Mouse (Mus musculus): Measurements from ENCODE around the gene Tm7sf2. TPM values are rescaled to one million over a fixed set of nuclear protein-coding genes. Genes with fewer than 3 reads are reported as not detected.

Gene Tm7sf2
- polyA plus RNA-seq, 1 experiment from 2014 or later = 30.8 TPM

GRCm38 (mm10) chr19:6062418-6062817, 5.8 kb downstream of the Tm7sf2 start:
- Histone ChIP-seq H3K4me1 (replicated peaks; ENCODE audit: control insufficient read depth, insufficient read depth, low read length) (peaks cover 22% of the 10 kb centered on the region), H3K9ac (ENCODE audit: low read depth, low read length) (peak overlapping the region; percentile 91), H3K4me2 (peak overlapping the region; percentile 99), H3K27ac (ENCODE audit: low read depth, low read length) (peak overlapping the region; percentile 94; the same call in 1 of the 2 replicates), H3K27me3 (replicated peaks; ENCODE audit: control insufficient read depth, insufficient read depth, low read length) (no peaks in the 10 kb centered on the region), H3K9me3 (ENCODE audit: control insufficient read depth, low read length) (no peaks in the 10 kb centered on the region), H3K36me3 (ENCODE audit: control insufficient read depth, insufficient read depth, low read length) (peaks cover 8% of the 10 kb centered on the region; the same call in 1 of the 2 replicates), H3K4me3 (ENCODE audit: low read depth, low read length) (peak overlapping the region; percentile 79)
- DNase-seq (ENCODE audit: low spot score) = no peak
- ATAC-seq (replicated peaks; ENCODE audit: low FRiP score) = no peak
- WGBS = 49% methylated on average over 5 of the region's 5 CpGs

- Histone ChIP-seq H3K27me3 (replicated peaks; ENCODE audit: control insufficient read depth, insufficient read depth, low read length) (no peaks in the 10 kb centered on the region), H3K36me3 (ENCODE audit: control insufficient read depth, insufficient read depth, low read length) (peaks cover 8% of the 10 kb centered on the region; the same call in 1 of the 2 replicates), H3K4me3 (ENCODE audit: low read depth, low read length) (peak overlapping the region; percentile 79), H3K27ac (ENCODE audit: low read depth, low read length) (peak overlapping the region; percentile 94), H3K4me1 (replicated peaks; ENCODE audit: control insufficient read depth, insufficient read depth, low read length) (peaks cover 21% of the 10 kb centered on the region), H3K9ac (ENCODE audit: low read depth, low read length) (peak overlapping the region; percentile 91), H3K9me3 (ENCODE audit: control insufficient read depth, low read length) (no peaks in the 10 kb centered on the region), H3K4me2 (peak overlapping the region; percentile 99)
- DNase-seq (ENCODE audit: low spot score) (peak; percentile 66), ATAC-seq (replicated peaks; ENCODE audit: low FRiP score) (peak; percentile 6; the same call in 1 of the 2 replicates)
- WGBS = 1% methylated on average over 44 of the region's 44 CpGs
Observed at GRCm38 (mm10) chr19:6061641-6062302, 6.4 kb downstream of the Tm7sf2 start.

- peaks cover 18% of the 10 kb centered on the region for H3K4me1 ChIP-seq (replicated peaks; ENCODE audit: control insufficient read depth, insufficient read depth, low read length)
- peak within 1 kb of the TSS; percentile 94 for H3K27ac ChIP-seq (ENCODE audit: low read depth, low read length)
- H3K4me3 ChIP-seq (ENCODE audit: low read depth, low read length) = peak within 1 kb of the TSS; percentile 79
- H3K9me3 ChIP-seq (ENCODE audit: control insufficient read depth, low read length) = no peaks in the 10 kb centered on the region
- ATAC-seq (replicated peaks; ENCODE audit: low FRiP score) (peak; percentile 70), DNase-seq (ENCODE audit: low spot score) (peak; percentile 91)
- H3K4me2 ChIP-seq = peak within 1 kb of the TSS; percentile 99
- H3K36me3 ChIP-seq (ENCODE audit: control insufficient read depth, insufficient read depth, low read length) = peaks cover 8% of the 10 kb centered on the region; the same call in 1 of the 2 replicates
- no peaks in the 10 kb centered on the region for H3K27me3 ChIP-seq (replicated peaks; ENCODE audit: control insufficient read depth, insufficient read depth, low read length)
- H3K9ac ChIP-seq (ENCODE audit: low read depth, low read length) = peak within 1 kb of the TSS; percentile 91
- WGBS = under 1% methylated on average over 58 of the region's 58 CpGs
Observed at GRCm38 (mm10) chr19:6061021-6061533, 7.1 kb downstream of the Tm7sf2 start, which contains the start of gene Znhit2. Gene Znhit2, plus strand, starts transcription at chr19:6061192.

GRCm38 (mm10) chr19:6058966-6059365, 9.2 kb downstream of the Tm7sf2 start:
- Histone ChIP-seq H3K4me3 (ENCODE audit: low read depth, low read length) (peak overlapping the region; percentile 91), H3K27me3 (replicated peaks; ENCODE audit: control insufficient read depth, insufficient read depth, low read length) (no peaks in the 10 kb centered on the region), H3K27ac (ENCODE audit: low read depth, low read length) (peak overlapping the region; percentile 85), H3K4me2 (peak overlapping the region; percentile 85), H3K36me3 (ENCODE audit: control insufficient read depth, insufficient read depth, low read length) (peaks cover 24% of the 10 kb centered on the region), H3K4me1 (replicated peaks; ENCODE audit: control insufficient read depth, insufficient read depth, low read length) (peaks cover 20% of the 10 kb centered on the region), H3K9me3 (ENCODE audit: control insufficient read depth, low read length) (no peaks in the 10 kb centered on the region), H3K9ac (ENCODE audit: low read depth, low read length) (peak overlapping the region; percentile 97)
- DNase-seq (ENCODE audit: low spot score) = no peak
- whole genome bisulfite sequencing = 79% methylated on average over 5 of the region's 5 CpGs
- ATAC-seq (replicated peaks; ENCODE audit: low FRiP score) = no peak

- Histone ChIP-seq H3K27me3 (replicated peaks; ENCODE audit: control insufficient read depth, insufficient read depth, low read length) (no peaks in the 10 kb centered on the region), H3K4me1 (replicated peaks; ENCODE audit: control insufficient read depth, insufficient read depth, low read length) (peaks cover 20% of the 10 kb centered on the region), H3K9ac (ENCODE audit: low read depth, low read length) (peak overlapping the region; percentile 97), H3K36me3 (ENCODE audit: control insufficient read depth, insufficient read depth, low read length) (peaks cover 28% of the 10 kb centered on the region), H3K4me2 (peak overlapping the region; percentile 85), H3K27ac (ENCODE audit: low read depth, low read length) (peak overlapping the region; percentile 85), H3K4me3 (ENCODE audit: low read depth, low read length) (peak overlapping the region; percentile 91), H3K9me3 (ENCODE audit: control insufficient read depth, low read length) (no peaks in the 10 kb centered on the region)
- 12% methylated on average over 5 of the region's 5 CpGs for WGBS
- no peak for ATAC-seq (replicated peaks; ENCODE audit: low FRiP score)
- no peak for DNase-seq (ENCODE audit: low spot score)
Observed at GRCm38 (mm10) chr19:6058513-6058912, 9.7 kb downstream of the Tm7sf2 start.

- WGBS = under 1% methylated on average over 63 of the region's 63 CpGs
- H3K4me3 ChIP-seq (ENCODE audit: low read depth, low read length) = peak within 1 kb of the TSS; percentile 91
- H3K27me3 ChIP-seq (replicated peaks; ENCODE audit: control insufficient read depth, insufficient read depth, low read length) = no peaks in the 10 kb centered on the region
- H3K9ac ChIP-seq (ENCODE audit: low read depth, low read length) = peak within 1 kb of the TSS; percentile 97
- peak within 1 kb of the TSS; percentile 85 for H3K4me2 ChIP-seq
- H3K4me1 ChIP-seq (replicated peaks; ENCODE audit: control insufficient read depth, insufficient read depth, low read length) = peaks cover 19% of the 10 kb centered on the region
- peak; percentile 80 for ATAC-seq (replicated peaks; ENCODE audit: low FRiP score)
- peaks cover 38% of the 10 kb centered on the region for H3K36me3 ChIP-seq (ENCODE audit: control insufficient read depth, insufficient read depth, low read length)
- no peaks in the 10 kb centered on the region for H3K9me3 ChIP-seq (ENCODE audit: control insufficient read depth, low read length)
- peak; percentile 97 for DNase-seq (ENCODE audit: low spot score)
- H3K27ac ChIP-seq (ENCODE audit: low read depth, low read length) = peak within 1 kb of the TSS; percentile 85
Observed at GRCm38 (mm10) chr19:6057313-6058096, 10.7 kb downstream of the Tm7sf2 start, which contains the start of the genes Mrpl49 and Fau. Gene Mrpl49, minus strand, starts transcription at chr19:6057785. Gene Fau, plus strand, starts transcription at chr19:6057844.

GRCm38 (mm10) chr19:6056696-6057095, 11.5 kb downstream of the Tm7sf2 start:
- Histone ChIP-seq H3K4me1 (replicated peaks; ENCODE audit: control insufficient read depth, insufficient read depth, low read length) (peaks cover 13% of the 10 kb centered on the region; the same call in 1 of the 2 replicates), H3K9ac (ENCODE audit: low read depth, low read length) (peak overlapping the region; percentile 97), H3K9me3 (ENCODE audit: control insufficient read depth, low read length) (no peaks in the 10 kb centered on the region), H3K4me2 (peak overlapping the region; percentile 80), H3K4me3 (ENCODE audit: low read depth, low read length) (peak overlapping the region; percentile 91), H3K27ac (ENCODE audit: low read depth, low read length) (no peak overlapping the region), H3K36me3 (ENCODE audit: control insufficient read depth, insufficient read depth, low read length) (peaks cover 45% of the 10 kb centered on the region), H3K27me3 (replicated peaks; ENCODE audit: control insufficient read depth, insufficient read depth, low read length) (no peaks in the 10 kb centered on the region)
- WGBS = 58% methylated on average over 4 of the region's 4 CpGs
- ATAC-seq (replicated peaks; ENCODE audit: low FRiP score) (no peak), DNase-seq (ENCODE audit: low spot score) (no peak)

GRCm38 (mm10) chr19:6054296-6054695, 13.9 kb downstream of the Tm7sf2 start:
- Histone ChIP-seq H3K9me3 (ENCODE audit: control insufficient read depth, low read length) (no peaks in the 10 kb centered on the region), H3K36me3 (ENCODE audit: control insufficient read depth, insufficient read depth, low read length) (peaks cover 64% of the 10 kb centered on the region)

More at GRCm38 (mm10) chr19:6054296-6054695, 13.9 kb downstream of the Tm7sf2 start:
- no peaks in the 10 kb centered on the region for H3K27me3 ChIP-seq (replicated peaks; ENCODE audit: control insufficient read depth, insufficient read depth, low read length)
- peaks cover 13% of the 10 kb centered on the region; the same call in 1 of the 2 replicates for H3K4me1 ChIP-seq (replicated peaks; ENCODE audit: control insufficient read depth, insufficient read depth, low read length)
- H3K4me2 ChIP-seq = no peak overlapping the region
- WGBS = 86% methylated on average over 5 of the region's 5 CpGs
- DNase-seq (ENCODE audit: low spot score) (no peak), ATAC-seq (replicated peaks; ENCODE audit: low FRiP score) (no peak)
- 0 out of 2 replicates have a peak overlapping the region, but pooled peaks have one; percentile 13 for H3K9ac ChIP-seq (ENCODE audit: low read depth, low read length)
- H3K4me3 ChIP-seq (ENCODE audit: low read depth, low read length) = no peak overlapping the region
- H3K27ac ChIP-seq (ENCODE audit: low read depth, low read length) = no peak overlapping the region

All from liver, embryonic 11.5 days (tissue).